Mouse (Mus musculus): ENCODE measurements at regions not wholly inside any gene's neighbourhood (a gene's known extent, or its start where the extent isn't known, plus 50 kb on each side); places are given as distances from the start of the nearest gene placed in this dataset.

DNA sequence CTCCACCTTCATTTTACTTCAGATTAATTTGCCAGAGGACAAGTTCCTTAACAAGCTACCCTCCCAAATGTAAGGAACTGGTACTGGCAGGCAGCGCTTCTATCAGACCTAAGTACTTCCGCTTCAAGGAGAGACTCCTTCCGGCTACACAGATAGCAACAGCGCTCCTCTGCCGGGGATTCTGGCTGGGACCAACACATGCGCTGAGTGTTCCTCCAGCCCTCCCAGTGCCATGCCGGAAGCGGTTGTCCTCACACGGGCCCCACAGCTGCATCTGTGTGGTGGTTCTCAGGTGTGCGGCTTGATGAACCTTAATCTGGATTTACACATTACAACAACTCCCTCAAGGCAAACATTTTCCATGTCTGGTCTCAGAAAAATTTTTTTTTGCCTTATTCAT, 336.1 kb upstream of the Map3k7 start:
- no peak for DNase-seq

DNA sequence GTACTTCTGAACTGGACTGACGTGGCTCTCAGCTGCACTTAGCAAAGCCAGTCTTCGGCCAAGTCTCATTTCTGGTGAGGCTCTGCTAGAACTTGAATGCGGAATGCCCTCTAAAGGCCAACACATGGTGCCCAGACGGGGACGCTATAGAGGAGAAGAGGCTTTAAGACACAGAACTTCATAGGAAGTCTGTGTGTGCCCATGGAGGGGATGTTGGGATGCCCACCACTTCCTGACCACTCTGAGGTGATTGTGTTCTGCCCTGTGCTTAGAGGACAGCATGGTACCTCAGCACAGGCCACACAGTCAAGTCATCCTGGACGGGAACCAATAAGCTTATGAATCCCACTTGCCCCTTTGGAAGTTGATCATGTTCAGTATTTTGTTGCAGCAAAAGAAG, 325.3 kb upstream of the Map3k7 start:
- DNase-seq = no peak

DNA sequence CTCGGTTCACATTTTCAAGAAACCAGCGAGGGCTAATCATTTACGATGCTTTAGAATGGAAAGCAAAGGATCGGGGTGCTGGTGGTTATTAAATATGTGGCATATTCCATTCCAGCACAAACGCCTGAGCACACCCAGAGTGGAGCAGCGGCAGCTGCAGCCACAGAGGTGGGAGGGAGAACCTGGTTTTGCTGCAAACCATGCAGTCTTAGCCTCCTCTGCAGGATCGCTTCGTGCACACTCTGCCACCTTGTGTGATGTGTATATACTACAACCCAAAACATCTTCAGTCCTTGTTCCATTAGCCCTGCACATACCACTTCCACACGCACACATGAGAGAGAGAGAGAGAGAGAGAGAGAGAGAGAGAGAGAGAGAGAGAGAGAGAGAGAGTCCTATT, 321.7 kb upstream of the Map3k7 start:
- peak; percentile 21 for DNase-seq

DNA sequence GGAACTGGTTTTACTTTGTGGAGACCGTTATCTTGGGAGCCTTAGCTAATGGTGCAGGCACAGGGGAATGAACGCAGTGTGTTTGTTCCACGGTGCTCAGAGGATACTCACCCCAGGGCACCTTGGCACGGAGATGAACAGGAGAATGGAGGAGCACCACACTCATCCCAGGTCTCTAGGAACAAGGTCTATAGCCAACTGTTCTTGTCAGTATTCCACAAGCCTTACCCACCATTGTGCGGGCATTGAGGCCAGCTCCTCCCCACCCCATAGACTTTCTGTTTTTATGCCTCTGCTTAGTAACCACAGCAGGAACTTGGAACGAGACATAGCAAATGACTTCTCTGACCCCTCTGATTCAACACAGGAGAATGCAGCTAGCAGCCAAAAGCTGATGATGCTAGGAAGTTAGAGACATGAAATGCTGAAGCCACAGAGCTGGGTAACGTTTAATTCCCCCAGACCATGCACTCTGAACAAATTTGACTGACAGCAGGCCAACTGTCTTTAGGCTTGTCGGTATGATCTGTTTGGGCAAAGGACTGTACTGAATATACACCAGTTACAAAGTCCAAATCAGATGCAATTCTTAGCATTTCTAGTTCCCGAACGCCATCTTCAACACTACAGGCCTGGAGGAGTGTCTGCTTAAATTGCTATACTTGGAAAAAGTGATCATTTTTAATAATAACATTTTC, 321.2 kb upstream of the Map3k7 start:
- no peak for DNase-seq

DNA sequence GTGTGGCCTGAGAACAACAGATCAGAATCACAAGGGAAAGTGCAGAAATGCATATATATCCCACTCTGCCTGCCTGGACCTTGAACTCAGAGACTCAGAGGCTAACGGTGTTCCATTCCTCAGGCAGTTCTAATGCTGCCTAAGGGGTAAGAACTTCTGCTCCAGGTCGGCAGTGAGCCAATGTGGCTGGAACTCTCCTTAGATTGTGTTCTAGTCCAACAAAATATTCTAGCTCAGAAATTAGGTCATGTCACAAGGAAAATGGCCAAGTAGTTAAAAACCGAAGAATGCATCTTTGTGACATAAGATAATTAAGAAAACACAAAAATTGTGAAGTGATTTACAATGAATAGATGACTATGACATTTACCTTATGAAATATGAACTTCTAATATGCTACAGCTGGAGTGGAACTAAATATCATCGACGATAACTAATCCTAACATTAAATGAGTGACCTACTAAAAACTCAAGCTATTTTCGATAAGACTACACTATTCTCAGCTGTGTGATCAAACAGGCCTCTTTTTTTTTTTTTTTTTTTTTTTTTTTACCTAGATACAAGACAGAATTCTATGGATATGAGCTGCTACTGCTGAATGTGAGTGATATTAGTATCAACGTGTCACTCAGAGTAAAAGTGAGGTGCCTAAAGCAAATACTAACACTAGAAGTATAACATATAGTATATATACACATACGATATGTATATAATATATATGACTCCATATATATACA, 315.1 kb upstream of the Map3k7 start:
- no peak for DNase-seq

DNA sequence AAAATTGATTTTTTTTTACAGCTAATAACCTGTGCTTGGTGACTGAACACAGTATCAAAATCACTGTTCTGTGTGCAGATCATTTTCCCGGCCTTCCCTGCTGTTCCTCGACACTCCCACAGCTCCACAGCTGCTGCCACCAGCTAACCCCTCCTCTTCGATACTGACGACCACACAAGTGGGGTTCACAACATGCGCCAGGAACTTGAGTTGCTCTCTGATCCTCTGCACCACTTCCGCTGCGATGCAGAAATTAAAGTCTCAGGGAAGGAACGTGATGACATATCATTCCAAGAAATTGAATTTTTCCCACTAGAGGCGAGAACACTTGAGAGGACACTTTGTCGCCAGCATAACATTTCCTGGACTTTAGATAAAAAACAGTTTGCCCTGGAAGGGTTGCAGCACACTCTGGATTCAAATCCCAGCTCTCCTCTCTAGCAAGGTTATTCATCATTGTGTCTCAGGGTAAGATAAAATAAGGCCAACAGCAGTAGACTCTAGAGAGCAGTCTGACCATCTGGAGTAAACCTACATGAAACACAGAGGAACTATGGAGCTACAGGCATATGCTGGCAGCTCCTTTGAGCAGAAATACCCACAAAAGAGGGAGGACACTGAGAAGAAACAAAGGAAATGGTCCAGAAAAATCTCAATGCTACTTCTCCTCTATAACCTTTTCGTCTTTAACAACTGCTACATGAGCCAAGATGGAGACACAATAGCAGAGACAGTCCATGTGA, 308.4 kb upstream of the Map3k7 start:
- DNase-seq = no peak

DNA sequence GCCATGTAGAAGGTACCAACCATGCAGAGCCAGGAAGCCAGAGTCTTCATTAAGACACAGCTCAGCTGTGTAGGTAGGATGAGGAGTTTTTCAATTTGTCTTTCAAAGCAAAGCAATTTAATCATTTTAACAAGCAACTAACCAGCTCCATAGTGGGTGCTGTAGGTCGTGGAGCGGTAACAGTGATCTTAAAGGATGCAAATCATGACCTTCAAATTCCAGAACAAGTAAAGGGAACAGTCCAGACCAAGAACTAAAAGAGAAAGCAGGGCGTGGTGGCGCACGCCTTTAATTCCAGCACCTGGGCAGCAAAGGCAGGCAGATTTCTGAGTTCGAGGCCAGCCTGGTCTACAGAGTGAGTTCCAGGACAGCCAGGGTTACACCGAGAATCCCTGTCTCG, 307.8 kb upstream of the Map3k7 start:
- DNase-seq = no peak

DNA sequence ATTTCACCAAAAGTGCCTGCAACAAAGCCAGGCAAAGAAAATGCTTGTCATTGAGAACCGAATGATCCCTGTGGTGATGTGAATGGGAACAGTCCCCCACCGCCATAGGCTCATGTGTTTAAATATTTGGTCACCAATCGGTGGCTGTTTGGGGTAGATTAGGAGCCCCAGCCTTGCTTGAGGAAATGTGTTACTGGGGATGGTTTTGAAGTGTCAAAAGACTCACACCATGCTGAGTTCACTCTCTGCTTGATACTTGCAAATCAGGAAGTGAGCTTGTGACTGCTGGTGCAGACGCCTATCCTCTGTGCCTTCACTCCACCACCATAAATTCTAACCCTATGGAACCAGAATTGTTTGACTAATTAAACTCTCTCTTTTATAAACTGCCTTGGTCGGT, 305.1 kb upstream of the Map3k7 start:
- DNase-seq = no peak

DNA sequence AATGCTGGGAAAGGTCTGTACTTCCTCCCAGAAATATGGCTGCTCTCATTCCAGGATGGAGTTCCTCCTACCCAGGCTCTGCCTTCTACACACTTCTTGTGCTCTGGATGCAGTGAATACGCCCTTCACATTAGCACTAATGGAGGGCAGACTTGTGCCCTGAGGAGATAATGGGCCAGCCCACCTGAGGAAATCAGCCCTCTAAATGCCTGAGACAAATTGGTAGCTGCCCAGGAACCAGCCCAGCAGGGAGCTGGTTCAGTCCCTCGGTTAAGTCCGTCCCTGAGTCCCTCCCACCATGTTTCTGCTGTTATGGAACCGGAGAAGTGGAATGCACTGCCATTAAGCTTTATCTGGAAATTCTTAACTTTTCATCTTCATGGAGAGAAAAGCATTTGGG, 303.0 kb upstream of the Map3k7 start:
- no peak for DNase-seq

DNA sequence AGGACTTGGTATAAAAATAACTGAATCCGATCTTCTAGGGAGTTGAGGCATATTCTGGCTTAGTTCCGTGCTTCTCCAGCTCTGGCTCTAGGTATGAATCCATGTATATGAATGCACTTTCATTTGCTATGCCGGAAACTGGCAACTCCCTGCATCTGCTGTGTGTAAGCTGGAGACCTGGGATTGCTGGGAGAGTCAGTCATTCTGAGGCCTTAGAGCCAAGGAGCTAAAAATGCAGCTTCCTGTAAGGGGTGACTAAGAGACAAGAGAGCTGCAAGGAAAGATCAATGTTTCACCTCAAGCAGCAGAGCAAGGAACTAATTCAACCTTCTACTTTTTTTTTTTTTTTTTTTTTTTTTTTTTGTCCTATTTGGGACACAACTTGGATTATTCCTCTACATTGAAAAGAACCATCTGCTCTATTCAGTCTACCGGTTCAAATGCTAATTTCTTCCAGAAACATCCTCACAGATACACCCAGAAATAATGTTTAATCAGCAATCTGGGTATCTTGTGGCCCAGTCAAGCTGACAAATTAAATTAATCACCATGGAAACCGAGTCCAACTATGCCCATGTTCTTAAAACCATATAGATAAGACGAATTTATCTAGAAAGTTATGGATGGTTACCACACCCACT, 292.2 kb upstream of the Map3k7 start:
- DNase-seq = no peak

DNA sequence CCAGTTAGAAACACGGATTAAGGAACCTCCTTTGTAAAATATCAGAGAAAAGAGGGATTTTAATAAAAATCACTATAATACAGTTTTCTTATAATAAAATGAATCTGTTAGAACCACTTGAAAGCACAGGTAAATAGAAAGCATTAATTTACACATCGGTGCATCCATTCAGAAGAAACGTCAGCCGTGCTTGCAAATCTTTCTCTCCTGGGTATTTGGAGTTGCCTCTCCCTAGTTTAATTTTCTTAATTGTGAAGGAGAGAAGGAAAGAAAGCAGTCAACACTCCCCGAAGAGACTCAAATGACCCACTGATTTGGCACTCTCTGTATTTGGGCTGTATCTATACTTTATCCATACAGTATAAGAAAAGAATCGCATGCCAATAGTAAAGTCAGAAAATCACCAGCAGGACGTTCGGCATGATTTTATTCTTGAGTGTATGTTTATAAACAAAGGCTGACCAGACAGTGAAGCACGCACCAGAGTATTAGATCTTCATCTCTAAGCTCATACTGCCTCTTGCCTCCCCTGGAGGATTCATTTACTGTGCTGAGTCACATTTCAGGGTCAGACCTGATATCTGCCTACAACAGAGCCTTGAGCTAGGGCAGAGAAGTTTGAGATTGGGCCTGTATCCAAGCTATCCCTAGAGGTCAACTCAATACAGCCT, 291.6 kb upstream of the Map3k7 start:
- DNase-seq = no peak

DNA sequence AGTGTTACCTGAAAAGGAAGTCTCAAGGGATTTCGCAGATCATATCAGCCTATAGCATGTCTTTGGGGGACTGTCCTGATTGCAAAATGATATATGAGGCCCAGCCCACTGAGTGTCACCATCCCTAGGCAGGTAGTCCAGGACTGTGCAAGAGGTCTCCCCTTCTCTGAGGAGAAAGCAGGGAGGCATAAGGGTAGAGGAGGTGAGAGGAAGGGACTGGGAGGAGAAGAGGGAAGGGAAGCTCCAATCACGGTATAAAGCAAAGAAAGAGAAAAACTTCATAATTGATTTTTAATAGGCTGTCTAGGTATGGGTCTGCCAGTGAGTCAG, 291.1 kb upstream of the Map3k7 start:
- no peak for DNase-seq

DNA sequence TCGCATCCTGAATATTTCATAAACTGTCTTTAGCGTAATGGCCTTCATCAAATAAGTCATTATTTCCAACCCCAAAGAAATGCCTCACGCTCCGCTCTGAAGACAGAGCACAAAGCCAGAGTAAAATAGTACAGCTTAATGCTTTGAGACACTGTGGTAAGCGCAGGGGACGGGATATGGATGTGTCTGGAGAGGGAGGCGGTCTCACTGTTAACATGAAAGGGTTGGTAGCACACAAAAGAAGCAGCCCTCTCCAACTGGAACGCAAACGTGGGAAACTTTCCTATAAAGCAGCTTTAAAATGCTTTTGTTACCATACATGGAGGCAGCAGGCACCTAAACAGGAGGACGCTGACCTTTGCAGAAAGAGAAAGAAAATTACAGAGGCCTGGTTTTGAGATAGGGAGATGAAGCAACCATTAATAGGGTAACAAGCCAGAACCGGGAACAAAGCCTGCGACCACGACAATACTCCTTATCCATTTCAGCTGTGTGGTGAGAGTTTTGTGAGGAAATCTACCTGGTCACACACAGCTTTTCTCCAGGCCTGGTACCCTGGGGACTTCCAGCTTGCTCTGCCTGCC, 284.8 kb upstream of the Map3k7 start:
- no peak for DNase-seq

DNA sequence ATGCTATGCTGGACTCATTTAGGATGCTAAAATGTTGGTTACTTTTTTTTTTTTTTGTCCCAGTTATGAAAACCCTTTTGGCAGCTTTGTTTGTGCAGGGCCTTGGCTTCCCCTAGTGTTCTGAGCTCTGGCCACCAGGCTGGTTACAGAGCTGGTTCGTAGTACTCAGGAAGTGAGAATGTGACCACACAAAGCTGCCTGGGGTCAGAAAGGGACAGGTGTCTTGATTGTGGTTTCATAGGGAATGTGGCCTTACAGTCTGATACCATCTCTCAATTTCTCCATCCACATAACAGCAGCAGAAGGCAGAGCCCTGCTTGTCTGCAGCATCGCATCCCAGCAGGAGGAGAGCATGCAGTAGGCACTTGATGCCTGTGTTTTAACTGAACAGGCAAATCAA, 282.9 kb upstream of the Map3k7 start:
- DNase-seq = no peak

DNA sequence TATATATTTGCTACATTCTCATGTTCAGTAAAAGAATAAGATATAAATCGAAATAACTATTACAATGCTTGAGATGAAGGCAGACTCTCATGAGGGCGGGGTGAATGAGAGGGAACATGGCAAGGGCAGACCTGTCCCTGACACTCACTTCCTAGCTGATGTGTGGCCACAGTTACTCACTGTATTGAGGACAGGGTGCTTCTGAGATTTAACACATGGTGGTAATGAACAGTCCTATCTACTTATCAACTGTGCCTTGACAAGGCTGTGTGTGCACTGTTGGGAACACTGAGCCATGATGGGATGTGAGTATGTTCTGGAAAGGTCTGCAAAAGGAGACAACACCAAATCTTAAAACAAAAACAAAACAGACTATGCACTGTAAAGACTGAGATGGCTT, 274.8 kb upstream of the Map3k7 start:
- no peak for DNase-seq

DNA sequence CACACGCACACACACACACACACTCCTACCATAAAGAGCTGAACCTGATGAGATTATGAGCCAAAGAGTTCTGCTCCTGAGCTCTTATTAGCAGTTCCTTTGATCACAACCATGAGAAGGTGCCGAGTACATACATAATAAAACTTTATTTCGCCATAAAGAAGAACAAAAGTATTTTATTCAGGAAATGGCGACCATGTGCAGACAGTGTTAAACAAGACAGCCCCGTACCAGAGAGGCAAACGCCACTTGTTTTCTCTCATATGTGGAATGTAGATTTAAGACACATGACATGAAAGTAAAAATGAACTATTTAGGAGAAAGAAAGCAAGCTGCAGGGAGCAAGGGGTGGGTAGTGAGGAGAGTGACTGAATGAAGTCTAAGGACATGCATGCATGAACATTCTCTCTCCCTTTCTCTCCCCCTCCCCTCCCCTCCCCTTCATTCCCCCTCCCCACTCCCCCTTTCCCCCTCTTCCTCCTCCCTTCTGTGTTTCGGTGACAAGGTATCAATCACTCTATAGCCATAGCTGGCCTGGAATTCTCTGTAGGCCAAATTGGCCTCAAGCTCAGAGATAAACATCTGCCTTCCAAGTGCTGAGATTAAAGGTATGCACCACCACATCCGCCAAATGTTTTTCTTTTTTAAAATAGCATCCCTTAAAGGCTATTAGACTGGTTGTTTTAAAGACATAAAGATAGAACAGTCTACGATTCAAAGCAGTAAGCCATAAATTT, 266.0 kb upstream of the Map3k7 start:
- no peak for DNase-seq

DNA sequence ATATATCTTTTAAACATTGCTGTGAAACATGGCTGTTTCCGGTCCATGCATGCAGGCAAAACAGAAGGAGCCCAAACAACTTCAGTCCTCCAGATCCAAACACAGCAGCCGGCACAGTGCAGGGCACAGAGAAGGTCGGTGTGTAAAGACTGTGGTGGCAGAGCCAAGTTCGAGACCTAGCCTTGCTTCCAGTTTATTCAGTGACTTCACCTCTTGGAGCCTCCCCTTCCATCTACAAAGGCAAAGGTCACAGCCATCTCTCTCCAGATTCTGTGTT, 265.5 kb upstream of the Map3k7 start:
- no peak for DNase-seq

DNA sequence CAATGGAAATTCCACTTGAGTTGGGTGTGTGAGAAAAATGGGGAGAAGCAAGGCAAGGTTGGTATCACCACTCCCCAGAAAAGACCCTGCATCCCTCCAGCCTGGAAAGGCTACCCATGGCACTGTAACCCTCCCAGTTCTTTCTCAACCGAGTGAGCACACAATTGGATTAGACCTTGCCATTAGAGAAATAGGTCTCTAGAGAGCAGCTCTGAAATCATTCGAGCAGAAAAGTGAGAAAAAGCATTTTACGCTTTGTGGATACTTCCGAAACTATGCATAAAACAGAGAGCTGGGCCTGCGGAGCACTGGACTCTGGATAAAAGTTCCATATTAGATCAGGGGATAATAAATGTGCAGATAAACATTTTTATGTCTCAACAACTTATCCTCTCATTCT, 264.6 kb upstream of the Map3k7 start:
- no peak for DNase-seq

DNA sequence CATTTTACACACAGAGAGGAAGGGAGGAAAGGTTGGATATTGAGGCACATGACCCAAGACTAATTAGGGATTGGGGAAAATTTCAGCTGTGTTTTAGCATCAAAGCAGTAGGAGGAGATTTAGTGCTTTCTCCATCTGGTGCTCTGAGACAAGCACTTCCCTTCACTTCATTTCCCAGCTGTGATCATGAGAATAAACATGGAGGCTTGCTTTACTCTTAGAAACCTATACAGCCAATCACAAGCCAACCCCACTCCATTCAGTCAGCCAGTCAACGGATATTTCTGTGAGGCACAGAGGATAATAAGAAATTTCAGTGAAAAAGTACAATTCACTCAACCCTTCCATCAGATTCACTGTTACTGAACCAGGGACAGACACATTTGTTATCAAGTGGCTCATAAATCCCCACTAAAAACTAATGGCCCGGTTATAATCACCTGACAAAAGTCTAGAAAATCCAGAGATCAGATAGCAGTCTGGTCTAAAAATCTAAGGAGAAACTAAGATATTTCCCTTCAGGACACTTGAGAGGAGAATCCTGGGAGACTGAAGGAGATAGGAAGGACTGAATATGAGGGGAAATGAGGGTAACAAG, 249.7 kb upstream of the Map3k7 start:
- DNase-seq = no peak

DNA sequence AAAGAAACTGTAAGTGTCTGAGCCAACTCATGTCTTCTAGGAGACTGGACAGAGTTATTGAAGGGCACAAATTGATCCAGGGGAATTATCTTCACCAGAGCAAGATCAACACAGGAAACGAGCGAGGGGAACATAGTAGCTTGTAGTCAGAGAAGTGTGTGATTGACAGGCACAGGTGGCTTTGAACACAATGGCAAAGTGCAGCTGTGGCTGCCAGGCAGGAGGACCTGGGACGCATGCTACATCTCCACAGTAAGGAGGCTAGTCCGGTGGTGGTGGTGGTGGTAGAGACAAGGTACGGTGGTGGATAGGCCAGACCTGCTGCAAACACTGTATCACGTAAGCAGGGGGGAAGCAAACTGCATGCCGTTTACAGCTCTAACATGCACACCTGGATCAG, 240.4 kb upstream of the Map3k7 start:
- no peak for DNase-seq

DNA sequence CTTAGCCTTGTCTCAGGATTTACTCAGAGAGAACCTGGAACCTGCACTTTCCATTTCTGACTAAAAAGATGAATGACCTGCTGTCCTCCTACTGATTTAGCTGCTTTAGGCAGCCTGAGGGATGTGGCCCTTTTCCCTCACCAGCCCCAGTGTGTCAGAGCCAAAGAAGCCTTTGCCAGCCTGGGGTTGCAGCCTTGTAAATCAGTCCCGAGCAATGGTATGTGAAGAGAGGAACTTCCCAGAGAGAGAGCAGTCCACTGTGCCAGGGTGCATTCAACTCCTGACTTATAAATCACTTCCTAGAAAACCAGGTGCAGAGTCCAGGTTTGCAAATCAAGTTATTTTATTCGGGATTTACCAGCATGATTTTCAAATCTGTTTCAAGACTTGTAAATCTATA, 239.5 kb upstream of the Map3k7 start:
- DNase-seq = no peak

All from liver (tissue).